Comparison of ENCODE assay signal across 12 mouse cellular contexts in genomic region chr2:169958736-169959573, GRCm38 (mm10).
DNase-seq lines count a peak whose midpoint lies in the region; ATAC-seq and TF ChIP-seq lines count a peak whose summit lies in the region.
"Had no signal": no experiment of that assay in that cellular context is flagged by ENCODE, and none has a peak within 500 bp of the region (broad histone marks: within the 10 kb centered on the region; RNA-seq: fewer than 3 reads in every experiment).

No protein-coding gene starts in this region.

- no peak overlapping the region for H3K9ac ChIP-seq in hindbrain, embryonic 11.5 days (ENCODE audit: low read depth, low read length)
- no peak overlapping the region for H3K9ac ChIP-seq in neural tube, embryonic 13.5 days
- H3K9ac ChIP-seq: limb, embryonic 13.5 days had no signal

- TF ChIP-seq CTCF in cortical plate, adult 2 months (IDR thresholded peaks at IDR 0.05; ENCODE audit: extremely low read depth, insufficient read depth, low read length): peak; percentile 30

- H3K4me3 ChIP-seq in hindbrain, embryonic 11.5 days (ENCODE audit: low read depth, low read length): no peak overlapping the region
- H3K4me3 ChIP-seq in hindbrain, embryonic 10.5 days: no peak overlapping the region
- no peak overlapping the region for H3K4me3 ChIP-seq in neural tube, embryonic 13.5 days
- no peak overlapping the region for H3K4me3 ChIP-seq in cortical plate, adult 2 months (ENCODE audit: insufficient read depth, low read length)
- H3K4me3 ChIP-seq: limb, embryonic 13.5 days had no signal

- no peak for ATAC-seq in hindbrain, embryonic 11.5 days (ENCODE audit: low FRiP score)
- no peak for ATAC-seq in neural tube, embryonic 13.5 days (ENCODE audit: low read depth)

- no peaks in the 10 kb centered on the region for H3K4me1 ChIP-seq in hindbrain, embryonic 11.5 days (replicated peaks; ENCODE audit: control insufficient read depth, insufficient read depth, low read length)
- peaks cover 27% of the 10 kb centered on the region for H3K4me1 ChIP-seq in hindbrain, embryonic 10.5 days (replicated peaks)
- peaks cover 36% of the 10 kb centered on the region for H3K4me1 ChIP-seq in neural tube, embryonic 13.5 days (replicated peaks)
- H3K4me1 ChIP-seq in cortical plate, adult 2 months (ENCODE audit: control insufficient read depth, insufficient read depth, low read length): no peaks in the 10 kb centered on the region

- DNase-seq in hindbrain, embryonic 11.5 days (ENCODE audit: low spot score): peak; percentile 33
- DNase-seq in hindbrain, embryonic 10.5 days (ENCODE audit: low spot score): no peak
- no peak for DNase-seq in neural tube, embryonic 10.5 days (ENCODE audit: extremely low spot score, low spot score)
- peak; percentile 45 for DNase-seq in naive thymus-derived CD4-positive, alpha-beta T cell, adult 2 months (ENCODE audit: low read depth)
- DNase-seq in right cerebral cortex, postnatal 14 days: no peak
- no peak for DNase-seq in gastrocnemius, postnatal 4 days (ENCODE audit: low spot score in 2 of 2)
- DNase-seq: kidney, postnatal 4 days had no signal

- TF ChIP-seq POLR2A in cortical plate, adult 2 months (IDR thresholded peaks at IDR 0.05; ENCODE audit: extremely low read depth, insufficient read depth, low read length): no peak

- no peaks in the 10 kb centered on the region for H3K36me3 ChIP-seq in hindbrain, embryonic 11.5 days (ENCODE audit: control insufficient read depth, insufficient read depth, low read length)
- H3K36me3 ChIP-seq in hindbrain, embryonic 10.5 days: no peaks in the 10 kb centered on the region
- H3K36me3 ChIP-seq in neural tube, embryonic 13.5 days: no peaks in the 10 kb centered on the region
- H3K36me3 ChIP-seq: G1E; limb, embryonic 13.5 days had no signal

- H3K4me2 ChIP-seq in hindbrain, embryonic 11.5 days (replicated peaks; ENCODE audit: low read depth, low read length): no peak overlapping the region
- no peak overlapping the region for H3K4me2 ChIP-seq in neural tube, embryonic 13.5 days
- H3K4me2 ChIP-seq: heart, embryonic 11.5 days; limb, embryonic 13.5 days had no signal

- H3K27me3 ChIP-seq in hindbrain, embryonic 11.5 days (ENCODE audit: control insufficient read depth, insufficient read depth, low read length): no peaks in the 10 kb centered on the region
- peaks cover 11% of the 10 kb centered on the region for H3K27me3 ChIP-seq in hindbrain, embryonic 10.5 days (ENCODE audit: insufficient read depth, poor library complexity, severe bottlenecking)
- no peaks in the 10 kb centered on the region for H3K27me3 ChIP-seq in neural tube, embryonic 13.5 days
- H3K27me3 ChIP-seq: limb, embryonic 13.5 days had no signal

- no peaks in the 10 kb centered on the region for H3K9me3 ChIP-seq in hindbrain, embryonic 11.5 days (ENCODE audit: control insufficient read depth, low read length)
- no peaks in the 10 kb centered on the region for H3K9me3 ChIP-seq in hindbrain, embryonic 10.5 days
- H3K9me3 ChIP-seq in neural tube, embryonic 13.5 days: no peaks in the 10 kb centered on the region
- H3K9me3 ChIP-seq: limb, embryonic 13.5 days had no signal

- 37% methylated on average over 17 of the region's 17 CpGs for WGBS in hindbrain, embryonic 11.5 days
- 40% methylated on average over 17 of the region's 17 CpGs for WGBS in hindbrain, embryonic 10.5 days
- 34% methylated on average over 17 of the region's 17 CpGs for WGBS in neural tube, embryonic 13.5 days

- no peak overlapping the region for H3K27ac ChIP-seq in hindbrain, embryonic 11.5 days (ENCODE audit: low read depth, low read length)
- no peak overlapping the region for H3K27ac ChIP-seq in hindbrain, embryonic 10.5 days
- H3K27ac ChIP-seq in neural tube, embryonic 13.5 days (replicated peaks): peak overlapping the region; percentile 42; the same call in 1 of the 2 replicates
- no peak overlapping the region for H3K27ac ChIP-seq in cortical plate, adult 2 months (ENCODE audit: insufficient read depth, low read length)
- H3K27ac ChIP-seq: limb, embryonic 13.5 days had no signal

Comparison
In these comparisons a context has a peak if more than half of its experiments do, and no peak if none do; other contexts are left out.
1. DNase-seq: peak in hindbrain, embryonic 11.5 days (single experiment) and naive thymus-derived CD4-positive, alpha-beta T cell, adult 2 months (single experiment); none in hindbrain, embryonic 10.5 days (single experiment), neural tube, embryonic 10.5 days (single experiment), right cerebral cortex, postnatal 14 days (single experiment) and gastrocnemius, postnatal 4 days (0 of 2).